Mouse (Mus musculus) frontal cortex, postnatal 25 days (tissue): ENCODE results near the gene Hspbap1.

Source experiments
- DNase-seq, 2 experiments: peaks; one replicate each; pipeline ENCODE4 v3.0.0; 2022; ENCODE audit warnings: low spot score in 2 of 2

The Hspbap1 gene

GRCm38 (mm10) chr16:35871898-35872297, 101.7 kb downstream of the Hspbap1 start:
- no peak for DNase-seq

- DNase-seq, result no peak
Observed at GRCm38 (mm10) chr16:35872410-35873006, 102.3 kb downstream of the Hspbap1 start.

- peak in 1 of 2 experiments; percentile 11 for DNase-seq
Observed at GRCm38 (mm10) chr16:35874416-35874815, 104.2 kb downstream of the Hspbap1 start.
